Mouse (Mus musculus) myocyte (in vitro differentiated cells): Measurements from ENCODE around the gene Slc2a5.

Source experiments
- E2F4 ChIP-seq: IDR thresholded peaks from one replicate; pipeline ENCODE4 v1.6.1; 2011; ENCODE audit warnings: mild to moderate bottlenecking, control low read depth, moderate library complexity; ENCODE audit not compliant: insufficient read depth
- MAX ChIP-seq: IDR thresholded peaks from one replicate; pipeline ENCODE4 v1.6.1; 2011; ENCODE audit warnings: low read depth, mild to moderate bottlenecking, control low read depth
- MYOD1 ChIP-seq, 3 experiments: IDR thresholded peaks; one replicate each; pipeline ENCODE4 v1.6.1; 2011; ENCODE audit warnings: control low read depth in 2 of 3, low read depth in 2 of 3, mild to moderate bottlenecking in 2 of 3, moderate library complexity in 1 of 3; ENCODE audit not compliant: insufficient read length in 2 of 3, control insufficient read depth in 1 of 3
- POLR2A ChIP-seq: IDR thresholded peaks from one replicate; pipeline ENCODE4 v1.6.1; 2011; ENCODE audit warnings: low read depth, mild to moderate bottlenecking, control low read depth, moderate library complexity; ENCODE audit not compliant: insufficient read length
- TCF12 ChIP-seq: IDR thresholded peaks from one replicate; pipeline ENCODE4 v1.6.1; 2011; ENCODE audit warnings: mild to moderate bottlenecking, control low read depth; ENCODE audit not compliant: poor library complexity, insufficient read depth, severe bottlenecking
- USF1 ChIP-seq: IDR thresholded peaks from one replicate; pipeline ENCODE4 v1.6.1; 2011; ENCODE audit warnings: low read depth, mild to moderate bottlenecking, control low read depth, moderate library complexity

GRCm38 (mm10) chr4:150140346-150140745, 21.3 kb downstream of the Slc2a5 start:
- TF ChIP-seq E2F4: no peak
- no peak for TF ChIP-seq MAX
- no peak for TF ChIP-seq POLR2A
- no peak for TF ChIP-seq USF1
- no peak for TF ChIP-seq MYOD1 (IDR thresholded peaks at IDR 0.05; ENCODE audit: control insufficient read depth in 1 of 3, insufficient read length in 2 of 3, low read depth in 2 of 3)
- TF ChIP-seq TCF12: no peak
